Mouse (Mus musculus): ENCODE measurements around the gene Zfp605. TPM values are rescaled to one million over a fixed set of nuclear protein-coding genes. Genes with fewer than 3 reads are reported as not detected.

The Zfp605 gene
- total and polyA plus RNA-seq, 3 experiments = 4.7 to 5.2 TPM; not detected in 1

DNA sequence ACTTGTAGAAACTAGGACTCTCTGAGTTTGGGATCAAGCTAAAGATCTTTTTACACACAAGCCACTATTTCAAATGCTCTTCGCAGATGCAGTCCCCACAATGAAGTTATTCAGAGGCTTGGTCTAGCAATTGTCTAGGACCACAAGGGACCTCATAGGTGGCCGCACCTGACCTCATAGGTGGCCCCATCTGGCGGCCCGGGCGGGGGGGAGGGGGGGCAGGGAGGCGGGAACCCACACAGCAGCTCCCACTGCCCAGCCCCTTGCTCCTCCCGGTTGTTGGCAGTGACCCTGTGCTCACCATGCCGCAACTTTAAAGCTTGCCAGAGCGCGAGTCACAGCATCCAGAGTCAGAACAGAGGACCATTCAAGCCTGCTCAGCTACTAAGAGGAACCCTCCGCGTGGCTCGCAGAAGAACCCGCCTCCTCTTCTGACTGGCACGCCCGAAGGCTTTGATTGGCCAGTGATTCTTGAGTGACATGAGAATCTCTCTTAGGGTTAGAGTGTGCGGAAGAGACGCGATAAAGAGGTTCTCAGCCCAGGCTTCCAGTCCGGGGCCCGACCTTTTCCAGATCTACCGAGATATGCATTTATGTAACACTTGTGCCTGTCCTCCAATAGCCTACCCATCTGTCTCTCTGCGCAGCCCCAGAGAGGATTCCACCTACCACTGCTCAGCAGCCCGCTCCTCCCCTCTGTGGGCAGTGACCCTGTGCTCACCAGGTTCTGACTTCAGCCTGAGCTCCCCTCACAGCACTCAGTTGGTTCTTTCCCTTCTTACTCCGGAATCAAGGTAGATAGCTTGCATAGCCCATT, 15.7 kb upstream of the Zfp605 start, which contains the start of gene Gm35315 (continued):
- no peak for TF ChIP-seq GABPA (IDR thresholded peaks at IDR 0.05; ENCODE audit: low read depth, low read length)
- peak; percentile 83 for TF ChIP-seq ZMIZ1 (IDR thresholded peaks at IDR 0.05; ENCODE audit: low read depth, low read length)
- peak; percentile 91 for TF ChIP-seq MXI1 (IDR thresholded peaks at IDR 0.05; ENCODE audit: low read depth, low read length)
- peak; percentile 70 for TF ChIP-seq NRF1 (IDR thresholded peaks at IDR 0.05; ENCODE audit: insufficient read depth, low read depth, low read length, poor library complexity, severe bottlenecking)

- peak overlapping the region; percentile 75 for H3K27ac ChIP-seq (ENCODE audit: control insufficient read depth, low read depth, low read length)
- H3K36me3 ChIP-seq (ENCODE audit: control insufficient read depth in 1 of 2, insufficient read depth in 2 of 2, low read length in 2 of 2) = 0 out of 4 replicates have a peak, but pooled peaks cover 0 to 2% of the 10 kb centered on the region in 2 experiments
- TF ChIP-seq POLR2A (IDR thresholded peaks at IDR 0.05; ENCODE audit: control insufficient read depth in 1 of 2, insufficient read depth in 1 of 2, low read depth in 1 of 2, low read length in 2 of 2, poor library complexity in 1 of 2) (0 out of 4 replicates have a peak, but pooled peaks of 1 of the 2 experiments have one; percentile 9), TAL1 (IDR thresholded peaks at IDR 0.05; ENCODE audit: low read length) (no peak), NRF1 (IDR thresholded peaks at IDR 0.05; ENCODE audit: insufficient read depth, low read depth, low read length, poor library complexity, severe bottlenecking) (no peak)
- no peaks in the 10 kb centered on the region for H3K9me3 ChIP-seq (replicated peaks; ENCODE audit: insufficient read depth, low read length)
- no peaks in the 10 kb centered on the region for H3K27me3 ChIP-seq (ENCODE audit: control insufficient read depth in 1 of 2, insufficient read depth in 2 of 2, low read length in 2 of 2)
- peak overlapping the region; percentile 68 to 82 for H3K4me3 ChIP-seq (ENCODE audit: control insufficient read depth in 1 of 2, insufficient read depth in 1 of 2, low read depth in 2 of 2, low read length in 2 of 2)
- H3K4me1 ChIP-seq (ENCODE audit: control insufficient read depth in 1 of 2, insufficient read depth in 2 of 2, low read length in 2 of 2) = peaks cover 1 to 5% of the 10 kb centered on the region in 2 experiments; a peak in 1 of 4 replicates
- H3K9ac ChIP-seq (ENCODE audit: control insufficient read depth, low read depth, low read length, poor library complexity, severe bottlenecking) = peak overlapping the region; percentile 75
- no peak for DNase-seq (ENCODE audit: low read depth, low spot score)
- no peaks in the 10 kb centered on the region; the same call in 1 of the 2 replicates for H3K79me2 ChIP-seq (ENCODE audit: control insufficient read depth, insufficient read depth, low read length, poor library complexity)
Measured at GRCm38 (mm10) chr5:110094847-110095213, 15.1 kb upstream of the Zfp605 start.

DNA sequence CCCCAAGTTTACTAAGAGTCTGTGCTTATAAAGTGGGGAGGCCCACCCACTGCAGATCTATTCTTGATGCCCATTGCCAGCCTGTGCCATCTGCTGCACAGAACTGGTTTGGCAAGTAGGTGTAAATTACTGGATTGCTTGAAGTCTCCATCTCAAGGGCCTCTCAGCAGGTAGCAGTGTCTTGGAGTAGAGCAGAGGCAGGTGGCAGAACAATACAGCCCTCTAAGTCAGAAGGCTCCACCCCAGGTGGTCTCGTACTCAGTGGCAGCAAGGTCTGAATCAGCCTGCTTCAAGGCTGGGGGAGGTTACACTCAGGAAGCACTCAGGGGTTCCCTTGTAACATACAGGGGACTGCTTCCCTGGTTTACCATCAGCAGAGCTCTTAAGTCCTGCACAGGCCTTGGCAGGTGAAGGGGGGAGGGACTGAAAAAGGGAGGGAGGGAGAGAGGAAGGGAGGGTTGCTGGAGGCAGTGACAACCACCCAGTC, 10.9 kb upstream of the Zfp605 start:
- TF ChIP-seq ZC3H11A (IDR thresholded peaks at IDR 0.05; ENCODE audit: low read depth, low read length) = no peak
- TF ChIP-seq CTCF (IDR thresholded peaks at IDR 0.05 in 2 of 3, conservative IDR thresholded peaks at IDR 0.05 in 1 of 3; ENCODE audit: control insufficient read depth in 1 of 3, insufficient read depth in 1 of 3, low read depth in 2 of 3, low read length in 3 of 3, poor library complexity in 1 of 3, severe bottlenecking in 1 of 3) = no peak
- no peak for TF ChIP-seq CHD1 (IDR thresholded peaks at IDR 0.05; ENCODE audit: low read depth, low read length)
- TF ChIP-seq ZMIZ1 (IDR thresholded peaks at IDR 0.05; ENCODE audit: low read depth, low read length) = no peak
- no peak for TF ChIP-seq POLR2AphosphoS2 (IDR thresholded peaks at IDR 0.05; ENCODE audit: low read length)
- no peak for TF ChIP-seq USF2 (IDR thresholded peaks at IDR 0.05; ENCODE audit: borderline replicate concordance in 1 of 2, insufficient read depth in 1 of 2, low read depth in 1 of 2, low read length in 2 of 2)
- no peak for TF ChIP-seq RAD21 (IDR thresholded peaks at IDR 0.05; ENCODE audit: low read depth, low read length)
- TF ChIP-seq MAX (IDR thresholded peaks at IDR 0.05; ENCODE audit: low read length) = no peak
- TF ChIP-seq USF1 (IDR thresholded peaks at IDR 0.05; ENCODE audit: low read depth, low read length) = no peak
- TF ChIP-seq CHD2 (IDR thresholded peaks at IDR 0.05; ENCODE audit: low read length) = no peak
- no peak for TF ChIP-seq MXI1 (IDR thresholded peaks at IDR 0.05; ENCODE audit: low read depth, low read length)
- TF ChIP-seq POLR2A (IDR thresholded peaks at IDR 0.05; ENCODE audit: control insufficient read depth in 1 of 2, insufficient read depth in 1 of 2, low read depth in 1 of 2, low read length in 2 of 2, poor library complexity in 1 of 2) = no peak
- TF ChIP-seq NRF1 (IDR thresholded peaks at IDR 0.05; ENCODE audit: insufficient read depth, low read depth, low read length, poor library complexity, severe bottlenecking) = no peak
- no peak for TF ChIP-seq SMC3 (IDR thresholded peaks at IDR 0.05; ENCODE audit: low read depth, low read length)
- no peak overlapping the region for H3K4me3 ChIP-seq (ENCODE audit: control insufficient read depth in 1 of 2, insufficient read depth in 1 of 2, low read depth in 2 of 2, low read length in 2 of 2)
- H3K27me3 ChIP-seq (ENCODE audit: control insufficient read depth in 1 of 2, insufficient read depth in 2 of 2, low read length in 2 of 2) = no peaks in the 10 kb centered on the region
- H3K36me3 ChIP-seq (ENCODE audit: control insufficient read depth in 1 of 2, insufficient read depth in 2 of 2, low read length in 2 of 2) = 0 out of 4 replicates have a peak, but pooled peaks cover 0 to 2% of the 10 kb centered on the region in 2 experiments
- H3K27ac ChIP-seq (ENCODE audit: control insufficient read depth, low read depth, low read length) = no peak overlapping the region
- no peak for DNase-seq (ENCODE audit: low read depth, low spot score)
- H3K9me3 ChIP-seq (replicated peaks; ENCODE audit: insufficient read depth, low read length) = no peaks in the 10 kb centered on the region
- H3K4me1 ChIP-seq (ENCODE audit: control insufficient read depth in 1 of 2, insufficient read depth in 2 of 2, low read length in 2 of 2) = peaks cover 1 to 5% of the 10 kb centered on the region in 2 experiments; a peak in 1 of 4 replicates
- no peaks in the 10 kb centered on the region for H3K79me2 ChIP-seq (ENCODE audit: control insufficient read depth, insufficient read depth, low read length, poor library complexity)
- H3K9ac ChIP-seq (ENCODE audit: control insufficient read depth, low read depth, low read length, poor library complexity, severe bottlenecking) = no peak overlapping the region

Data from MEL (cell line).